Comparison of ENCODE assay signal across 8 mouse cellular contexts in genomic region chr17:35195631-35196320, GRCm38 (mm10). TPM values are rescaled to one million over a fixed set of nuclear protein-coding genes. Genes with fewer than 3 reads are reported as not detected.
A peak's percentile ranks its signal among the peaks of the same experiment; 100 is the strongest.
DNase-seq lines count a peak whose midpoint lies in the region; ATAC-seq lines count a peak whose summit lies in the region.

No protein-coding gene starts in this region.

- peak overlapping the region; percentile 42 for H3K9ac ChIP-seq in embryonic facial prominence, embryonic 15.5 days
- H3K9ac ChIP-seq in heart, embryonic 12.5 days, result peak overlapping the region; percentile 50
- H3K9ac ChIP-seq in kidney, embryonic 16.5 days (replicated peaks; ENCODE audit: low read length), result peak overlapping the region; percentile 47
- H3K9ac ChIP-seq in liver, embryonic 13.5 days, result peak overlapping the region; percentile 62
- H3K9ac ChIP-seq in stomach, embryonic 14.5 days (replicated peaks; ENCODE audit: low read depth, low read length), result no peak overlapping the region; the same call in 1 of the 2 replicates

- peak overlapping the region; percentile 90 for H3K4me2 ChIP-seq in embryonic facial prominence, embryonic 15.5 days (replicated peaks)
- H3K4me2 ChIP-seq in heart, embryonic 12.5 days, result peak overlapping the region; percentile 84
- peak overlapping the region; percentile 68 for H3K4me2 ChIP-seq in kidney, embryonic 16.5 days (replicated peaks; ENCODE audit: low read depth, low read length)
- H3K4me2 ChIP-seq in liver, embryonic 13.5 days, result peak overlapping the region; percentile 80
- peak overlapping the region; percentile 79 for H3K4me2 ChIP-seq in stomach, embryonic 14.5 days (replicated peaks; ENCODE audit: low read depth, low read length)

- H3K9me3 ChIP-seq in embryonic facial prominence, embryonic 15.5 days (replicated peaks), result no peaks in the 10 kb centered on the region
- H3K9me3 ChIP-seq in heart, embryonic 12.5 days (replicated peaks), result no peaks in the 10 kb centered on the region
- H3K9me3 ChIP-seq in kidney, embryonic 16.5 days (ENCODE audit: low read length), result no peaks in the 10 kb centered on the region
- H3K9me3 ChIP-seq in liver, embryonic 13.5 days (replicated peaks), result no peaks in the 10 kb centered on the region
- H3K9me3 ChIP-seq in stomach, embryonic 14.5 days (ENCODE audit: control insufficient read depth, low read depth, low read length), result no peaks in the 10 kb centered on the region

- ATAC-seq in embryonic facial prominence, embryonic 15.5 days (ENCODE audit: insufficient number of reproducible peaks, low FRiP score, low TSS enrichment, low read depth), result peak; percentile 84
- ATAC-seq in heart, embryonic 12.5 days (ENCODE audit: insufficient number of reproducible peaks, low FRiP score), result peak; percentile 86
- peak; percentile 87 for ATAC-seq in kidney, embryonic 16.5 days (ENCODE audit: low FRiP score, low TSS enrichment)
- peak; percentile 76 for ATAC-seq in liver, embryonic 13.5 days (ENCODE audit: low read depth)
- ATAC-seq in stomach, embryonic 14.5 days (ENCODE audit: insufficient number of reproducible peaks, insufficient read depth, low FRiP score, low read depth), result peak; percentile 83

- no peaks in the 10 kb centered on the region for H3K36me3 ChIP-seq in embryonic facial prominence, embryonic 15.5 days
- H3K36me3 ChIP-seq in heart, embryonic 12.5 days, result no peaks in the 10 kb centered on the region
- H3K36me3 ChIP-seq in kidney, embryonic 16.5 days (ENCODE audit: insufficient read depth, low read length), result no peaks in the 10 kb centered on the region
- H3K36me3 ChIP-seq in liver, embryonic 13.5 days, result no peaks in the 10 kb centered on the region
- H3K36me3 ChIP-seq in stomach, embryonic 14.5 days (ENCODE audit: control insufficient read depth, insufficient read depth, low read length), result no peaks in the 10 kb centered on the region

- DNase-seq in layer of hippocampus, adult 11-12 months (ENCODE audit: low spot score), result peak; percentile 80
- no peak for DNase-seq in layer of hippocampus, adult 9-10 months (ENCODE audit: low spot score)
- DNase-seq in liver, embryonic 13.5 days, result peak; percentile 66
- peak; percentile 83 to 91 for DNase-seq in natural killer cell, adult 2 months (ENCODE audit: low spot score in 2 of 2)

- WGBS in embryonic facial prominence, embryonic 15.5 days, result 2% methylated on average over 66 of the region's 66 CpGs
- 1% methylated on average over 66 of the region's 66 CpGs for WGBS in heart, embryonic 12.5 days
- under 1% methylated on average over 66 of the region's 66 CpGs for WGBS in kidney, embryonic 16.5 days
- WGBS in liver, embryonic 13.5 days (ENCODE audit: insufficient replicate concordance), result 2% methylated on average over 66 of the region's 66 CpGs
- 2% methylated on average over 65 of the region's 66 CpGs for WGBS in stomach, embryonic 14.5 days

- H3K4me1 ChIP-seq in embryonic facial prominence, embryonic 15.5 days, result peaks cover 16% of the 10 kb centered on the region
- H3K4me1 ChIP-seq in heart, embryonic 12.5 days (replicated peaks), result peaks cover 19% of the 10 kb centered on the region
- H3K4me1 ChIP-seq in kidney, embryonic 16.5 days (ENCODE audit: insufficient read depth, low read length), result peaks cover 14% of the 10 kb centered on the region
- H3K4me1 ChIP-seq in liver, embryonic 13.5 days (replicated peaks), result peaks cover 35% of the 10 kb centered on the region
- H3K4me1 ChIP-seq in stomach, embryonic 14.5 days (ENCODE audit: control insufficient read depth, insufficient read depth, low read length), result peaks cover 14% of the 10 kb centered on the region; the same call in 1 of the 2 replicates

- peak overlapping the region; percentile 48 for H3K4me3 ChIP-seq in embryonic facial prominence, embryonic 15.5 days (replicated peaks)
- peak overlapping the region; percentile 48 for H3K4me3 ChIP-seq in heart, embryonic 12.5 days
- H3K4me3 ChIP-seq in kidney, embryonic 16.5 days (ENCODE audit: low read length), result peak overlapping the region; percentile 43
- peak overlapping the region; percentile 57 for H3K4me3 ChIP-seq in liver, embryonic 13.5 days (replicated peaks)
- H3K4me3 ChIP-seq in stomach, embryonic 14.5 days (ENCODE audit: low read depth, low read length), result peak overlapping the region; percentile 38

- peaks cover 30% of the 10 kb centered on the region for H3K27me3 ChIP-seq in embryonic facial prominence, embryonic 15.5 days
- peaks cover 59% of the 10 kb centered on the region for H3K27me3 ChIP-seq in heart, embryonic 12.5 days (replicated peaks)
- H3K27me3 ChIP-seq in kidney, embryonic 16.5 days (ENCODE audit: insufficient read depth, low read length), result peaks cover 33% of the 10 kb centered on the region
- peaks cover 57% of the 10 kb centered on the region for H3K27me3 ChIP-seq in liver, embryonic 13.5 days
- peaks cover 9% of the 10 kb centered on the region for H3K27me3 ChIP-seq in stomach, embryonic 14.5 days (ENCODE audit: control insufficient read depth, insufficient read depth, low read length)

- H3K27ac ChIP-seq in embryonic facial prominence, embryonic 15.5 days (replicated peaks), result no peak overlapping the region
- no peak overlapping the region for H3K27ac ChIP-seq in heart, embryonic 12.5 days (ENCODE audit: poor library complexity, severe bottlenecking)
- no peak overlapping the region for H3K27ac ChIP-seq in kidney, embryonic 16.5 days (ENCODE audit: low read length)
- no peak overlapping the region for H3K27ac ChIP-seq in liver, embryonic 13.5 days
- H3K27ac ChIP-seq in stomach, embryonic 14.5 days (ENCODE audit: low read length), result no peak overlapping the region

RNA-seq across cellular contexts. Expression of gene Ltb, which starts 1.5 kb away (rescaled TPM):
- 2.3 and 2.9 TPM in 2 replicates for polyA plus RNA-seq in embryonic facial prominence, embryonic 15.5 days (2015; fragmentation: Nextera tagmentation; extraction: Ambion mirVana)
- polyA plus RNA-seq in heart, embryonic 12.5 days (2016; fragmentation: Nextera tagmentation; extraction: Ambion mirVana), result 0.14 and 0.31 TPM in 2 replicates
- 0.66 and 1.2 TPM in 2 replicates for polyA plus RNA-seq in kidney, embryonic 16.5 days (2015; fragmentation: Nextera tagmentation; extraction: Ambion mirVana)
- polyA plus RNA-seq in liver, embryonic 13.5 days (2015; fragmentation: Nextera tagmentation; extraction: Ambion mirVana), result 0.53 and 0.80 TPM in 2 replicates
- polyA plus RNA-seq in stomach, embryonic 14.5 days (2014; fragmentation: Nextera tagmentation; extraction: Ambion mirVana), result 1.4 and 1.8 TPM in 2 replicates

RNA-seq across cellular contexts. Expression of gene Tnf, which starts 6.0 kb away (rescaled TPM):
- polyA plus RNA-seq in embryonic facial prominence, embryonic 15.5 days (2015; fragmentation: Nextera tagmentation; extraction: Ambion mirVana), result 0.47 and 0.76 TPM in 2 replicates
- 0.12 TPM in 1 of 2 replicates, not detected in the other for polyA plus RNA-seq in heart, embryonic 12.5 days (2016; fragmentation: Nextera tagmentation; extraction: Ambion mirVana)
- polyA plus RNA-seq in kidney, embryonic 16.5 days (2015; fragmentation: Nextera tagmentation; extraction: Ambion mirVana), result 0.15 and 0.28 TPM in 2 replicates
- polyA plus RNA-seq in liver, embryonic 13.5 days (2015; fragmentation: Nextera tagmentation; extraction: Ambion mirVana), result 0.25 and 0.35 TPM in 2 replicates
- polyA plus RNA-seq in stomach, embryonic 14.5 days (2014; fragmentation: Nextera tagmentation; extraction: Ambion mirVana), result 0.20 and 0.34 TPM in 2 replicates

RNA-seq across cellular contexts. Expression of gene Lst1, which starts 7.5 kb away (rescaled TPM):
- 27.2 and 27.4 TPM in 2 replicates for polyA plus RNA-seq in embryonic facial prominence, embryonic 15.5 days (2015; fragmentation: Nextera tagmentation; extraction: Ambion mirVana)
- polyA plus RNA-seq in heart, embryonic 12.5 days (2016; fragmentation: Nextera tagmentation; extraction: Ambion mirVana), result 3.3 and 5.2 TPM in 2 replicates
- polyA plus RNA-seq in kidney, embryonic 16.5 days (2015; fragmentation: Nextera tagmentation; extraction: Ambion mirVana), result 10.7 and 12.8 TPM in 2 replicates
- 21.6 and 29.0 TPM in 2 replicates for polyA plus RNA-seq in liver, embryonic 13.5 days (2015; fragmentation: Nextera tagmentation; extraction: Ambion mirVana)
- polyA plus RNA-seq in stomach, embryonic 14.5 days (2014; fragmentation: Nextera tagmentation; extraction: Ambion mirVana), result 18.5 and 21.1 TPM in 2 replicates

RNA-seq across cellular contexts. Expression of gene Lta, which starts 9.4 kb away (rescaled TPM):
- polyA plus RNA-seq in embryonic facial prominence, embryonic 15.5 days (2015; fragmentation: Nextera tagmentation; extraction: Ambion mirVana), result 0.27 and 0.32 TPM in 2 replicates
- not detected in 2 replicates for polyA plus RNA-seq in heart, embryonic 12.5 days (2016; fragmentation: Nextera tagmentation; extraction: Ambion mirVana)
- polyA plus RNA-seq in kidney, embryonic 16.5 days (2015; fragmentation: Nextera tagmentation; extraction: Ambion mirVana), result 0.13 TPM in 1 of 2 replicates, not detected in the other
- 0.07 and 0.10 TPM in 2 replicates for polyA plus RNA-seq in liver, embryonic 13.5 days (2015; fragmentation: Nextera tagmentation; extraction: Ambion mirVana)
- 0.42 and 0.59 TPM in 2 replicates for polyA plus RNA-seq in stomach, embryonic 14.5 days (2014; fragmentation: Nextera tagmentation; extraction: Ambion mirVana)

RNA-seq across cellular contexts. Expression of gene Aif1, which starts 19.9 kb away (rescaled TPM):
- polyA plus RNA-seq in embryonic facial prominence, embryonic 15.5 days (2015; fragmentation: Nextera tagmentation; extraction: Ambion mirVana), result 15.5 and 17.5 TPM in 2 replicates
- polyA plus RNA-seq in heart, embryonic 12.5 days (2016; fragmentation: Nextera tagmentation; extraction: Ambion mirVana), result 4.3 and 4.4 TPM in 2 replicates
- polyA plus RNA-seq in kidney, embryonic 16.5 days (2015; fragmentation: Nextera tagmentation; extraction: Ambion mirVana), result 8.3 and 9.2 TPM in 2 replicates
- 17.4 and 18.5 TPM in 2 replicates for polyA plus RNA-seq in liver, embryonic 13.5 days (2015; fragmentation: Nextera tagmentation; extraction: Ambion mirVana)
- polyA plus RNA-seq in stomach, embryonic 14.5 days (2014; fragmentation: Nextera tagmentation; extraction: Ambion mirVana), result 16.4 and 19.6 TPM in 2 replicates
